Comparison of ENCODE assay signal across 8 mouse cellular contexts in genomic region chr3:95818571-95819288, GRCm38 (mm10). TPM values are rescaled to one million over a fixed set of nuclear protein-coding genes. Genes with fewer than 3 reads are reported as not detected.
A peak's percentile ranks its signal among the peaks of the same experiment; 100 is the strongest.
DNase-seq lines count a peak whose midpoint lies in the region; ATAC-seq and TF ChIP-seq lines count a peak whose summit lies in the region.

Rprd2 (minus strand) TSS chr3:95818863.

- peak; percentile 71 for ATAC-seq in hindbrain, postnatal 0 days

- peak within 1 kb of the TSS; percentile 98 for H3K9ac ChIP-seq in hindbrain, postnatal 0 days (replicated peaks; ENCODE audit: low read length)

- H3K9me3 ChIP-seq in hindbrain, postnatal 0 days (ENCODE audit: low read length) = no peaks in the 10 kb centered on the region
- no peaks in the 10 kb centered on the region for H3K9me3 ChIP-seq in megakaryocyte, embryonic 14.5 days

- intact Hi-C loops in gastrocnemius, adult 2 months (cut with DNase I) = loop anchor here (2.0 kb wide), 1 partner anchor 602 kb away; the partner anchor contains the start of gene Gabpb2

- peak within 1 kb of the TSS; percentile 72 for H3K4me3 ChIP-seq in gastrocnemius, adult 2 months
- peak within 1 kb of the TSS; percentile 81 for H3K4me3 ChIP-seq in hindbrain, postnatal 0 days (ENCODE audit: low read length)
- H3K4me3 ChIP-seq in megakaryocyte, embryonic 14.5 days (replicated peaks) = peak within 1 kb of the TSS; percentile 98

- no peaks in the 10 kb centered on the region for H3K27me3 ChIP-seq in hindbrain, postnatal 0 days (ENCODE audit: insufficient read depth, low read length)
- H3K27me3 ChIP-seq in megakaryocyte, embryonic 14.5 days (replicated peaks) = no peaks in the 10 kb centered on the region

- no peak; the same call in 1 of the 2 replicates for TF ChIP-seq CTCF in gastrocnemius, adult 2 months (IDR thresholded peaks at IDR 0.05)
- no peak for TF ChIP-seq CTCF in hindbrain, postnatal 0 days (IDR thresholded peaks at IDR 0.05; ENCODE audit: low read depth)

- H3K27ac ChIP-seq in gastrocnemius, adult 2 months = peak within 1 kb of the TSS; percentile 99
- peak within 1 kb of the TSS; percentile 100 for H3K27ac ChIP-seq in hindbrain, postnatal 0 days

- DNase-seq in WW6 (ENCODE audit: low read depth, low spot score) = peak; percentile 26
- DNase-seq in cerebellum, postnatal 4 days (ENCODE audit: low spot score in 2 of 2) = peak; percentile 45 to 75
- peak; percentile 89 for DNase-seq in gastrocnemius, adult 2 months
- DNase-seq in hindbrain, postnatal 0 days (ENCODE audit: low spot score) = peak; percentile 78
- DNase-seq in left cerebral cortex, adult 8-10 months (ENCODE audit: low spot score in 2 of 2) = peak; percentile 71 to 79
- DNase-seq in right cerebral cortex, postnatal 10 days (ENCODE audit: low spot score in 2 of 2) = peak; percentile 88 to 89
- peak; percentile 67 for DNase-seq in urinary bladder, postnatal 25 days (ENCODE audit: low spot score)

- H3K4me1 ChIP-seq in hindbrain, postnatal 0 days (ENCODE audit: insufficient read depth, low read length) = peaks cover 9% of the 10 kb centered on the region
- H3K4me1 ChIP-seq in megakaryocyte, embryonic 14.5 days = peaks cover 29% of the 10 kb centered on the region

- no peaks in the 10 kb centered on the region for H3K36me3 ChIP-seq in hindbrain, postnatal 0 days (ENCODE audit: insufficient read depth, low read length)
- peaks cover 10% of the 10 kb centered on the region for H3K36me3 ChIP-seq in megakaryocyte, embryonic 14.5 days (replicated peaks; ENCODE audit: low read length)

- WGBS in hindbrain, postnatal 0 days = under 1% methylated on average over 59 of the region's 60 CpGs

- H3K4me2 ChIP-seq in hindbrain, postnatal 0 days (ENCODE audit: low read depth, low read length) = peak within 1 kb of the TSS; percentile 62

RNA-seq across cellular contexts. Expression of gene Rprd2, which starts in this region (rescaled TPM):
- total RNA-seq in gastrocnemius, adult 2 months (2021) = 10 to 100 TPM; 32.4 to 35.2 TPM
- 22.7 and 24.3 TPM in 2 replicates for total RNA-seq in hindbrain, postnatal 0 days (2014; rRNA removed)
- 20.3 and 21.2 TPM in 2 replicates for polyA plus RNA-seq in hindbrain, postnatal 0 days (2015; fragmentation: Nextera tagmentation; extraction: Ambion mirVana)
- 10 to 100 TPM; 60.1 to 68.9 (median 62.8) TPM for total RNA-seq in left cerebral cortex, adult 8-10 months (2022)
- polyA plus RNA-seq in megakaryocyte, embryonic 14.5 days (2012; ENCODE audit: insufficient read depth, low replicate concordance) = 3.0 and 3.4 TPM in 2 replicates

Comparison
In these comparisons a context has a peak if more than half of its experiments do, and no peak if none do; other contexts are left out.
1. Peak in every context shown above with its lines: DNase-seq, ATAC-seq, H3K4me3 ChIP-seq and H3K27ac ChIP-seq.
2. DNase-seq: peak in every context shown above with its lines; median percentile 89 in gastrocnemius, adult 2 months; 88 in right cerebral cortex, postnatal 10 days; 78 in hindbrain, postnatal 0 days; 75 in left cerebral cortex, adult 8-10 months; 67 in urinary bladder, postnatal 25 days; 60 in cerebellum, postnatal 4 days; 26 in WW6.